Mouse (Mus musculus) adrenal gland, adult 10 weeks (tissue): ENCODE data around the gene Olfr1209. TPM values are rescaled to one million over a fixed set of nuclear protein-coding genes. Genes with fewer than 3 reads are reported as not detected.

ENCODE experiments used
- polyA plus RNA-seq: library from polyadenylated mRNA; stranded (reverse); fragments of 350-450 nt; fragmentation: Illumina TruSeq; extraction: RNeasy Lipid Tissue Mini Kit (QIAGEN cat#74804); gene quantifications from one replicate; pipeline ENCODE4 v1.2.3, GENCODE M21; 2014; ENCODE audit warnings: low read depth, low replicate concordance

The Olfr1209 gene
- polyA plus RNA-seq = not detected

DNA sequence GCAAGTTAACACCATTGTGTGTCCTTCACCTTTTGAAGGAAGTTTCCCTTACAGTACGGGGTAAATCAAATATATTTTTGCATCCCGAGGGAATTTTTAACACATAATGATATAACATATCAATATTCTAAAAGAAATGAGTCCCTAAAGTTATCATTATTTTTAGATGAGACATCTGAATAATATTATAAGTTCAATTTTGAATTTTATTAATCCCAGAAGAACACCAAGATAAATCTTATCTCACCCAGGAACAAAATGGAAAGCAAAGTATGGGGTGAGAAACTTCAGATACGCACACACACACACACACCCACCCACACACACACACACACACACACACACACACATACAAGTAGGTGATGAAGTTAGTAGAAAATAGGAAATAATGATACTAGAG lies at the start of gene Olfr1209:
TSS of gene Olfr1209 (minus strand) at position 101 of the 400 bp plus-strand sequence.

DNA sequence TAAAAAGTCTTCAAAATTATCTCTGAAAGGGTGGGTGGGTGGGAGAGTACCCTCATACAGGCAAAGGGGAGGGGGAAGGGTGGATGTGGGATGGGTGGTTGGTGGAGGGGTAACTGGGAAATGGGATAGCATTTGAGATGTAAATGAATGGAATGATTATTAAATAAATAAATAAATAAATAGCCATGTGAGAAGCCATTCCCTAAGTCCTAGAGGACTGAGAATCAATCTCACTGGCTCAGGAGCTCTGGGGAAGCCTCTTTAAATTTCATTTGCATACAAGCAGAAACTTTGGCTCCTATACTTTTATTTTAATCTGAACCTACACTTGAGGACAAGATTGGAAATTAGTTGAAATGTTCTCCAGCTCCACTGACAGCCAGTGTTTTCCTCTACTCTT lies 38.7 kb upstream of the Olfr1209 start, which contains the start of gene Olfr1212:
TSS of gene Olfr1212 (plus strand) at position 301 of the 400 bp plus-strand sequence.

DNA sequence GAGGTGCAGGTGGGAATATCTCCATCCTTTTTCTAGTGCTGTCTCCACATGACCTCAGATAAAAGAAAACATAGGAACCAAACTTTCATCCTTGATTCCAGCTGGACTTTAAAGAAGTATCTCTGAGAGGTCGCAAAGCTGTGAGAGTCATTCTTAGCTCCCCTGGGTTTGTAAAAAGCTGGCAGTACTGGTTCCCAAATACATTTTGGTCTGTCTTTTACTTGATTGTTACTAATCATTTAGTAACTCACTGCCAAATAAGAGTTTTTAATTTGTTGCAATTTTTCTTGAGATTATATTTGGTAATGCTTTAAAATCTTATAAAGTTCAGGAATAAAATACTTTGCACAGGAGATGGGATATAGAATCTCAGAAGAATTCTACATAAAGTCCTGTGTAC lies 23.1 kb upstream of the Olfr1209 start, which contains the start of gene Olfr1211:
TSS of gene Olfr1211 (minus strand) at position 101 of the 400 bp plus-strand sequence.

DNA sequence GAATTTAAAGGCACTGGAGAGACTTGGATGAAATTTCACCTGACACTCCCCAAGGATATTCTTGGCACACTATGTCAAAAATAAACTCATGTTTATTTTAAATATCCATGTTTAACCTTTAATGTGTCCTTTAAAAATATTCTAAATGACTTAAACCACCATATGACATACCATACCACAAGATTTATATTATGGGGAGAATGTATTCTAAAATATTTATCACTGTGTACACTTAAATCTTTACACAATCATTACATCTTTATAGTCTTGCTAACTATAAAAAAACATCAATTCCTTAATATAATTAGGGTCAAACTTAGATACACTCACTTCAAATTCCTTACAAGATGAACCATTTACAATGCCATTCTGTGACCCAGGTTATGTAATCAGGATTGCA lies 12.7 kb downstream of the Olfr1209 start, which contains the start of gene Olfr1208:
TSS of gene Olfr1208 (minus strand) at position 101 of the 400 bp plus-strand sequence.

DNA sequence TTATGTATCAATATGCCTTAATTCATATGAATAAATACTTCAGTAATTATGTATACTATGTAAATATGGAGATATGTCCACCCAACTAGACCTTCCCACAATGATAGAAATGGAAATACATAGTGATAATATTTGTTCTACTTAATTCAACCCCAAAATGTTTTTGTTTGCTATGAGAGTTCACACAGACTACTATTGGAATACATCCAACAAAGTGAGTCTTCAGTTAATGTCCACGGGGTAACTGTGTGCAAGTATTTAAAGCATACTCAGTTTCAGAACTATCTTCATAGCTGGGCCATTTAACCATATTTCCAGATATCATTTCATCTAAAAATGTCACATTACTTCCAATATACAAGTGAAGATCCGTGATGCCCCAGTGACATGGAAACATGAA lies 52.0 kb downstream of the Olfr1209 start, which contains the start of gene Olfr1206:
TSS of gene Olfr1206 (plus strand) at position 301 of the 400 bp plus-strand sequence.

Other genes with a start within 250 kb of the Olfr1209 start
- not detected for gene Olfr1193, start 239.5 kb downstream of the Olfr1209 start, polyA plus RNA-seq
- not detected for gene Olfr1195, start 226.0 kb downstream of the Olfr1209 start, polyA plus RNA-seq
- not detected for gene Olfr1196, start 210.6 kb downstream of the Olfr1209 start, polyA plus RNA-seq
- gene Olfr1197, start 182.8 kb downstream of the Olfr1209 start, polyA plus RNA-seq = not detected
- not detected for gene Olfr1198, start 163.8 kb downstream of the Olfr1209 start, polyA plus RNA-seq
- not detected for gene Olfr1199, start 154.7 kb downstream of the Olfr1209 start, polyA plus RNA-seq
- gene Olfr1200, start 144.7 kb downstream of the Olfr1209 start, polyA plus RNA-seq = not detected
- not detected for gene Olfr1201, start 122.1 kb downstream of the Olfr1209 start, polyA plus RNA-seq
- not detected for gene Olfr1202, start 100.7 kb downstream of the Olfr1209 start, polyA plus RNA-seq
- not detected for gene Olfr1205, start 85.4 kb downstream of the Olfr1209 start, polyA plus RNA-seq
- gene Olfr1204, start 65.9 kb downstream of the Olfr1209 start, polyA plus RNA-seq = not detected
- gene Olfr1206, start 51.9 kb downstream of the Olfr1209 start, polyA plus RNA-seq = not detected
- gene Olfr1208, start 12.8 kb downstream of the Olfr1209 start, polyA plus RNA-seq = not detected
- gene Olfr1211, start 23.0 kb upstream of the Olfr1209 start, polyA plus RNA-seq = not detected
- not detected for gene Olfr1212, start 38.8 kb upstream of the Olfr1209 start, polyA plus RNA-seq
- not detected for gene Gm13762, start 65.1 kb upstream of the Olfr1209 start, polyA plus RNA-seq
- gene Olfr1214, start 77.5 kb upstream of the Olfr1209 start, polyA plus RNA-seq = not detected
- gene Olfr1215, start 91.8 kb upstream of the Olfr1209 start, polyA plus RNA-seq = not detected
- gene Olfr1216, start 103.2 kb upstream of the Olfr1209 start, polyA plus RNA-seq = not detected
- gene Olfr1217, start 116.9 kb upstream of the Olfr1209 start, polyA plus RNA-seq = not detected
- gene Olfr1218, start 146.0 kb upstream of the Olfr1209 start, polyA plus RNA-seq = not detected
- gene Olfr1219, start 168.4 kb upstream of the Olfr1209 start, polyA plus RNA-seq = not detected
- not detected for gene Olfr1220, start 191.7 kb upstream of the Olfr1209 start, polyA plus RNA-seq
- not detected for gene Olfr1221, start 202.1 kb upstream of the Olfr1209 start, polyA plus RNA-seq
- gene Olfr1222, start 217.9 kb upstream of the Olfr1209 start, polyA plus RNA-seq = not detected
- gene Olfr1223, start 236.4 kb upstream of the Olfr1209 start, polyA plus RNA-seq = not detected
- gene Olfr1224-ps1, start 248.9 kb upstream of the Olfr1209 start, polyA plus RNA-seq = not detected